Mouse (Mus musculus) kidney, adult 2 months (tissue): Measurements from ENCODE around the gene Polr3c. TPM values are rescaled to one million over a fixed set of nuclear protein-coding genes. Genes with fewer than 3 reads are reported as not detected.

Experiments
- DNase-seq: peaks from one replicate; pipeline ENCODE4 v3.0.0; 2021
- H3K27ac ChIP-seq: fragments of 200-500 bp; 2 replicates; pipeline ENCODE4 v1.5.1; 2012; ENCODE audit warnings: low read depth, low read length, control low read depth, inconsistent platforms; ENCODE audit not compliant: insufficient read depth
- H3K27me3 ChIP-seq: fragments of 200-500 bp; replicated peaks from 2 replicates; pipeline ENCODE4 v1.6.1; 2012; ENCODE audit warnings: mild to moderate bottlenecking, moderate library complexity, low read length, inconsistent platforms; ENCODE audit not compliant: control insufficient read depth, insufficient read depth
- H3K36me3 ChIP-seq: fragments of 200-500 bp; 2 replicates; pipeline ENCODE4 v1.6.1; 2012; ENCODE audit warnings: mild to moderate bottlenecking, moderate library complexity, low read length, inconsistent platforms; ENCODE audit not compliant: control insufficient read depth, insufficient read depth
- H3K4me1 ChIP-seq: fragments of 200-500 bp; 2 replicates; pipeline ENCODE4 v1.6.1; 2011; ENCODE audit warnings: low read length; ENCODE audit not compliant: control insufficient read depth, insufficient read depth
- H3K4me3 ChIP-seq: fragments of 200-500 bp; 2 replicates; pipeline ENCODE4 v1.5.1; 2011; ENCODE audit warnings: mild to moderate bottlenecking, low read depth, low read length, control low read depth; ENCODE audit not compliant: insufficient read depth
- CTCF ChIP-seq: fragments of 200-500 bp; conservative IDR thresholded peaks from 2 replicates; pipeline ENCODE4 v1.5.1; 2011; ENCODE audit warnings: low read depth, mild to moderate bottlenecking, control low read depth, low read length, moderate library complexity, mixed read lengths; ENCODE audit not compliant: insufficient read depth, insufficient read length
- POLR2A ChIP-seq: fragments of 200-500 bp; IDR thresholded peaks from one replicate; pipeline ENCODE4 v1.6.1; 2011; ENCODE audit warnings: low read depth, low read length, control low read depth
- WGBS: fragments of 180-500 bp; shearing (Covaris S2); methylation state at CpG from one replicate; pipeline ENCODE4 v1.1.7; 2018; 5-methylcytosine and 5-hydroxymethylcytosine counted together
- polyA plus RNA-seq: library from polyadenylated mRNA; depleted of rRNA; stranded (reverse); fragments of >200 nt; gene quantifications from 2 replicates; pipeline ENCODE4 v1.2.3, GENCODE M21; 2012

Gene Polr3c
- polyA plus RNA-seq, 1 experiment = 34.6 TPM

GRCm38 (mm10) chr3:96675690-96676089 lies 51.7 kb downstream of the Polr3c start:
- Histone ChIP-seq H3K36me3 (no peaks in the 10 kb centered on the region), H3K4me1 (no peaks in the 10 kb centered on the region), H3K27ac (no peak overlapping the region), H3K4me3 (no peak overlapping the region), H3K27me3 (no peaks in the 10 kb centered on the region)
- no peak for TF ChIP-seq CTCF
- TF ChIP-seq POLR2A = no peak
- 51% methylated on average over 3 of the region's 3 CpGs for WGBS
- no peak for DNase-seq

- 74% methylated on average over 3 of the region's 3 CpGs for WGBS
- H3K4me3 ChIP-seq = no peak overlapping the region
- no peaks in the 10 kb centered on the region for H3K27me3 ChIP-seq
- TF ChIP-seq POLR2A = no peak
- TF ChIP-seq CTCF = no peak
- H3K36me3 ChIP-seq = no peaks in the 10 kb centered on the region
- H3K4me1 ChIP-seq = no peaks in the 10 kb centered on the region
- H3K27ac ChIP-seq = no peak overlapping the region
- no peak for DNase-seq
Observed at GRCm38 (mm10) chr3:96675171-96675570, 52.3 kb downstream of the Polr3c start.

- WGBS = 38% methylated on average over 8 of the region's 8 CpGs
- Histone ChIP-seq H3K27ac (no peak overlapping the region), H3K4me3 (no peak overlapping the region), H3K27me3 (no peaks in the 10 kb centered on the region), H3K36me3 (no peaks in the 10 kb centered on the region), H3K4me1 (no peaks in the 10 kb centered on the region)
- DNase-seq = no peak
- TF ChIP-seq CTCF = no peak
- no peak for TF ChIP-seq POLR2A
Observed at GRCm38 (mm10) chr3:96674442-96674841, 53.0 kb downstream of the Polr3c start.

- no peaks in the 10 kb centered on the region for H3K27me3 ChIP-seq
- no peaks in the 10 kb centered on the region for H3K4me1 ChIP-seq
- DNase-seq = no peak
- no peak overlapping the region for H3K4me3 ChIP-seq
- H3K27ac ChIP-seq = no peak overlapping the region
- TF ChIP-seq POLR2A = no peak
- TF ChIP-seq CTCF = no peak
- H3K36me3 ChIP-seq = no peaks in the 10 kb centered on the region
- WGBS = 50% methylated on average over 4 of the region's 4 CpGs
Observed at GRCm38 (mm10) chr3:96673514-96673913, 53.9 kb downstream of the Polr3c start.

- H3K36me3 ChIP-seq = no peaks in the 10 kb centered on the region
- no peak for DNase-seq
- TF ChIP-seq CTCF = no peak
- TF ChIP-seq POLR2A = no peak
- H3K4me1 ChIP-seq = peaks cover 4% of the 10 kb centered on the region; the same call in 1 of the 2 replicates
- no peak overlapping the region for H3K27ac ChIP-seq
- H3K4me3 ChIP-seq = no peak overlapping the region
- no peaks in the 10 kb centered on the region for H3K27me3 ChIP-seq
- WGBS = 98% methylated on average over 5 of the region's 5 CpGs
Observed at GRCm38 (mm10) chr3:96671519-96671918, 55.9 kb downstream of the Polr3c start.

- peak within 1 kb of the TSS; percentile 52 for H3K4me3 ChIP-seq
- peaks cover 4% of the 10 kb centered on the region; the same call in 1 of the 2 replicates for H3K4me1 ChIP-seq
- no peak within 1 kb of the TSS for H3K27ac ChIP-seq
- H3K27me3 ChIP-seq = no peaks in the 10 kb centered on the region
- 6% methylated on average over 35 of the region's 35 CpGs for WGBS
- no peaks in the 10 kb centered on the region for H3K36me3 ChIP-seq
- TF ChIP-seq POLR2A (no peak), CTCF (peak; percentile 31; the same call in 1 of the 2 replicates)
- peak; percentile 90 for DNase-seq
Observed at GRCm38 (mm10) chr3:96669727-96670468, 57.5 kb downstream of the Polr3c start, which contains the start of gene Ankrd35. Ankrd35 (plus strand) TSS chr3:96670131.

- Histone ChIP-seq H3K4me3 (no peak overlapping the region), H3K27me3 (no peaks in the 10 kb centered on the region), H3K36me3 (no peaks in the 10 kb centered on the region), H3K4me1 (peaks cover 7% of the 10 kb centered on the region; the same call in 1 of the 2 replicates), H3K27ac (no peak overlapping the region)
- WGBS = 86% methylated on average over 5 of the region's 5 CpGs
- TF ChIP-seq CTCF (no peak), POLR2A (no peak)
- no peak for DNase-seq
Observed at GRCm38 (mm10) chr3:96668424-96669067, 58.9 kb downstream of the Polr3c start.
